Mouse (Mus musculus): Measurements from ENCODE around the gene Gm42669.

DNA sequence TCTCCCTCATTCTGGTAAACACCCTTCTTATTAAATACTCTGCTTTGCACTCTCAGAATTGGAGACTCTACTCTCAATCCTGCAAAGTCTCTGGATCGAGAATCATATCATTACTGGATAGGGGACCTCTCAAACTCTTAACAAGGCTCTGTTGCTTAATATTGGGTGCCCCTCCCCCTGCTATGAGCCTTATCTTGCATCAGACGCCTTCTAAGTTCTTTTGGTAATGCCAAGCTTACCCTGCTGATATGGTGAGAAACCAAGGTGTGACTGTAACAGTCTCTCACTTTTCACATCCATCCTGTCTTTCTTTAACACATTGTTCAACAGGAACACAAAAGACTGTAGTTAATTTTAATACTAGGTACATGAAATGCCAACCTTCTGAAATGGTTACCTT, 26.2 kb downstream of the Gm42669 start:
- no peak for TF ChIP-seq CTCF (IDR thresholded peaks at IDR 0.05; ENCODE audit: low read depth, low read length)
- no peak for TF ChIP-seq POLR2A (IDR thresholded peaks at IDR 0.05; ENCODE audit: extremely low read depth, insufficient read depth, low read length)
